Comparison of ENCODE assay signal across 8 mouse cellular contexts in genomic region chr4:126102061-126102841, GRCm38 (mm10). TPM values are rescaled to one million over a fixed set of nuclear protein-coding genes. Genes with fewer than 3 reads are reported as not detected.
DNase-seq lines count a peak whose midpoint lies in the region; ATAC-seq and TF ChIP-seq lines count a peak whose summit lies in the region.

No protein-coding gene starts in this region.

- no peak for TF ChIP-seq CTCF in gastrocnemius, adult 2 months (IDR thresholded peaks at IDR 0.05)
- no peak for TF ChIP-seq CTCF in G1E (IDR thresholded peaks at IDR 0.05; ENCODE audit: low read depth, low read length)

- peak; percentile 56 for DNase-seq in gastrocnemius, adult 2 months
- no peak for DNase-seq in gastrocnemius, postnatal 14 days
- DNase-seq in G1E (ENCODE audit: low spot score), result peak; percentile 13
- peak; percentile 63 for DNase-seq in liver, embryonic 13.5 days
- no peak for DNase-seq in gastrocnemius, postnatal 4 days (ENCODE audit: low spot score in 2 of 2)

- H3K4me1 ChIP-seq in G1E (ENCODE audit: insufficient read depth, low read depth, low read length), result peaks cover 84% of the 10 kb centered on the region
- H3K4me1 ChIP-seq in hindbrain, embryonic 16.5 days (ENCODE audit: control insufficient read depth, insufficient read depth, low read depth, low read length), result peaks cover 26% of the 10 kb centered on the region
- peaks cover 93% of the 10 kb centered on the region for H3K4me1 ChIP-seq in liver, embryonic 13.5 days (replicated peaks)
- peaks cover 36% of the 10 kb centered on the region for H3K4me1 ChIP-seq in neural tube, embryonic 12.5 days

- intact Hi-C loops in gastrocnemius, adult 2 months (cut with DNase I), result no loop called here
- intact Hi-C loops in gastrocnemius, postnatal 14 days (cut with DNase I; ENCODE audit: low total_unique reads), result no loop called here

- peak overlapping the region; percentile 86 for H3K4me3 ChIP-seq in gastrocnemius, adult 2 months
- no peak overlapping the region; the same call in 1 of the 2 replicates for H3K4me3 ChIP-seq in G1E (ENCODE audit: low read depth, low read length)
- no peak overlapping the region for H3K4me3 ChIP-seq in hindbrain, embryonic 16.5 days (ENCODE audit: low read length)
- peak overlapping the region; percentile 98 for H3K4me3 ChIP-seq in liver, embryonic 13.5 days (replicated peaks)
- H3K4me3 ChIP-seq in neural tube, embryonic 12.5 days, result no peak overlapping the region

- no peak for ATAC-seq in G1E (ENCODE audit: extremely low read depth, insufficient number of reproducible peaks, low FRiP score, poor library complexity, severe bottlenecking)
- ATAC-seq in erythroblast, adult 5-6 weeks (replicated peaks; ENCODE audit: low FRiP score, poor library complexity, severe bottlenecking), result peak; percentile 43; the same call in 1 of the 2 replicates
- no peak for ATAC-seq in hindbrain, embryonic 16.5 days
- ATAC-seq in liver, embryonic 13.5 days (ENCODE audit: low read depth), result peak; percentile 58
- ATAC-seq in neural tube, embryonic 12.5 days (ENCODE audit: low FRiP score, low read depth), result no peak

- peak overlapping the region; percentile 71 for H3K4me2 ChIP-seq in hindbrain, embryonic 16.5 days (ENCODE audit: low read length)
- H3K4me2 ChIP-seq in liver, embryonic 13.5 days, result peak overlapping the region; percentile 99
- H3K4me2 ChIP-seq in neural tube, embryonic 12.5 days (replicated peaks), result peak overlapping the region; percentile 96

- 33% methylated on average over 7 of the region's 7 CpGs for WGBS in hindbrain, embryonic 16.5 days
- WGBS in liver, embryonic 13.5 days (ENCODE audit: insufficient replicate concordance), result 46% methylated on average over 7 of the region's 7 CpGs
- WGBS in neural tube, embryonic 12.5 days, result 37% methylated on average over 7 of the region's 7 CpGs

- H3K9me3 ChIP-seq in G1E (replicated peaks), result no peaks in the 10 kb centered on the region
- H3K9me3 ChIP-seq in hindbrain, embryonic 16.5 days (ENCODE audit: control insufficient read depth, low read length), result no peaks in the 10 kb centered on the region
- no peaks in the 10 kb centered on the region for H3K9me3 ChIP-seq in liver, embryonic 13.5 days (replicated peaks)
- H3K9me3 ChIP-seq in neural tube, embryonic 12.5 days, result no peaks in the 10 kb centered on the region

- H3K27ac ChIP-seq in gastrocnemius, adult 2 months, result peak overlapping the region; percentile 97
- H3K27ac ChIP-seq in hindbrain, embryonic 16.5 days (ENCODE audit: low read depth, low read length), result peak overlapping the region; percentile 81
- peak overlapping the region; percentile 98 for H3K27ac ChIP-seq in liver, embryonic 13.5 days
- no peak overlapping the region for H3K27ac ChIP-seq in neural tube, embryonic 12.5 days

- peaks cover 61% of the 10 kb centered on the region for H3K36me3 ChIP-seq in G1E (replicated peaks)
- H3K36me3 ChIP-seq in hindbrain, embryonic 16.5 days (ENCODE audit: control insufficient read depth, insufficient read depth, low read length), result no peaks in the 10 kb centered on the region
- peaks cover 14% of the 10 kb centered on the region for H3K36me3 ChIP-seq in liver, embryonic 13.5 days
- peaks cover 8% of the 10 kb centered on the region; the same call in 1 of the 2 replicates for H3K36me3 ChIP-seq in neural tube, embryonic 12.5 days

- no peaks in the 10 kb centered on the region for H3K27me3 ChIP-seq in G1E (ENCODE audit: insufficient read depth, low read length)
- H3K27me3 ChIP-seq in hindbrain, embryonic 16.5 days (replicated peaks; ENCODE audit: control insufficient read depth, insufficient read depth, low read length), result no peaks in the 10 kb centered on the region
- H3K27me3 ChIP-seq in liver, embryonic 13.5 days, result no peaks in the 10 kb centered on the region
- no peaks in the 10 kb centered on the region for H3K27me3 ChIP-seq in neural tube, embryonic 12.5 days (replicated peaks)

- no peak overlapping the region for H3K9ac ChIP-seq in hindbrain, embryonic 16.5 days (ENCODE audit: low read depth, low read length)
- peak overlapping the region; percentile 95 for H3K9ac ChIP-seq in liver, embryonic 13.5 days
- H3K9ac ChIP-seq in neural tube, embryonic 12.5 days, result no peak overlapping the region

RNA-seq across cellular contexts. Expression of gene Stk40, which starts 1.5 kb away (rescaled TPM):
- total RNA-seq in gastrocnemius, adult 2 months (2021), result 100 to 1,000 TPM; 102 to 108 TPM
- total RNA-seq in gastrocnemius, postnatal 14 days (2021), result 10 to 100 TPM; 25.1 to 41.9 TPM
- total RNA-seq in G1E (2014; fragmentation: Nextera tagmentation) (30.9 and 41.2 TPM in 2 replicates), G1E (2017) (20.5 and 20.8 TPM in 2 replicates)
- polyA plus RNA-seq in G1E (2012), result 68.2 and 68.5 TPM in 2 replicates
- 3.8 and 4.0 TPM in 2 replicates for total RNA-seq in erythroblast, adult 5-6 weeks (2015; ENCODE audit: low replicate concordance)
- total RNA-seq in erythroblast, adult 5-6 weeks (2017; ENCODE audit: low replicate concordance), result 4.2 TPM in 2 replicates
- 29.5 and 34.3 TPM in 2 replicates for polyA plus RNA-seq in hindbrain, embryonic 16.5 days (2015; fragmentation: Nextera tagmentation; extraction: Ambion mirVana)
- polyA plus RNA-seq in liver, embryonic 13.5 days (2015; fragmentation: Nextera tagmentation; extraction: Ambion mirVana), result 13.9 and 15.9 TPM in 2 replicates
- 46.2 and 49.4 TPM in 2 replicates for polyA plus RNA-seq in neural tube, embryonic 12.5 days (2016; fragmentation: Nextera tagmentation; extraction: Ambion mirVana)
- 10 to 100 TPM; 34.4 to 39.0 TPM for total RNA-seq in gastrocnemius, postnatal 4 days (2021)

RNA-seq across cellular contexts. Expression of gene Lsm10, which starts 5.8 kb away (rescaled TPM):
- 1 to 10 TPM; 7.3 to 7.4 TPM for total RNA-seq in gastrocnemius, adult 2 months (2021)
- total RNA-seq in gastrocnemius, postnatal 14 days (2021), result 1 to 10 TPM; 5.7 to 8.3 TPM
- total RNA-seq in G1E (2014; fragmentation: Nextera tagmentation) (37.8 and 37.9 TPM in 2 replicates), G1E (2017) (39.3 and 40.3 TPM in 2 replicates)
- polyA plus RNA-seq in G1E (2012), result 9.7 and 12.6 TPM in 2 replicates
- 5.6 and 14.0 TPM in 2 replicates for total RNA-seq in erythroblast, adult 5-6 weeks (2015; ENCODE audit: low replicate concordance)
- total RNA-seq in erythroblast, adult 5-6 weeks (2017; ENCODE audit: low replicate concordance), result 2.0 and 6.5 TPM in 2 replicates
- polyA plus RNA-seq in hindbrain, embryonic 16.5 days (2015; fragmentation: Nextera tagmentation; extraction: Ambion mirVana), result 51.3 and 55.8 TPM in 2 replicates
- 31.1 and 31.3 TPM in 2 replicates for polyA plus RNA-seq in liver, embryonic 13.5 days (2015; fragmentation: Nextera tagmentation; extraction: Ambion mirVana)
- 38.8 and 38.9 TPM in 2 replicates for polyA plus RNA-seq in neural tube, embryonic 12.5 days (2016; fragmentation: Nextera tagmentation; extraction: Ambion mirVana)
- 10 to 100 TPM; 16.2 to 16.9 TPM for total RNA-seq in gastrocnemius, postnatal 4 days (2021)

RNA-seq across cellular contexts. Expression of gene Oscp1, which starts 43.9 kb away (rescaled TPM):
- 1 to 10 TPM; 2.3 to 3.7 TPM for total RNA-seq in gastrocnemius, adult 2 months (2021)
- 1 to 10 TPM; 1.2 to 2.0 TPM for total RNA-seq in gastrocnemius, postnatal 14 days (2021)
- total RNA-seq in G1E (2014; fragmentation: Nextera tagmentation), result 6.6 and 10.8 TPM in 2 replicates
- total RNA-seq in G1E (2017), result 9.6 and 9.8 TPM in 2 replicates
- polyA plus RNA-seq in G1E (2012), result 0.18 and 1.9 TPM in 2 replicates
- 1.2 and 3.3 TPM in 2 replicates for total RNA-seq in erythroblast, adult 5-6 weeks (2015; ENCODE audit: low replicate concordance)
- 2.0 and 5.8 TPM in 2 replicates for total RNA-seq in erythroblast, adult 5-6 weeks (2017; ENCODE audit: low replicate concordance)
- 42.5 and 42.9 TPM in 2 replicates for polyA plus RNA-seq in hindbrain, embryonic 16.5 days (2015; fragmentation: Nextera tagmentation; extraction: Ambion mirVana)
- polyA plus RNA-seq in liver, embryonic 13.5 days (2015; fragmentation: Nextera tagmentation; extraction: Ambion mirVana), result 1.4 and 1.5 TPM in 2 replicates
- polyA plus RNA-seq in neural tube, embryonic 12.5 days (2016; fragmentation: Nextera tagmentation; extraction: Ambion mirVana), result 23.7 and 24.1 TPM in 2 replicates
- total RNA-seq in gastrocnemius, postnatal 4 days (2021), result 1 to 10 TPM; 4.4 to 4.6 TPM

RNA-seq across cellular contexts. Expression of gene Eva1b, which starts 45.3 kb away (rescaled TPM):
- 1 to 10 TPM; 2.9 to 4.4 TPM for total RNA-seq in gastrocnemius, adult 2 months (2021)
- 10 to 100 TPM; 16.2 to 16.6 TPM for total RNA-seq in gastrocnemius, postnatal 14 days (2021)
- not detected in 2 replicates for total RNA-seq in G1E (2014; fragmentation: Nextera tagmentation)
- total RNA-seq in G1E (2017), result 0.41 and 0.44 TPM in 2 replicates
- polyA plus RNA-seq in G1E (2012), result 1.9 and 3.1 TPM in 2 replicates
- not detected in 2 replicates for total RNA-seq in erythroblast, adult 5-6 weeks (2015; ENCODE audit: low replicate concordance)
- not detected in 2 replicates for total RNA-seq in erythroblast, adult 5-6 weeks (2017; ENCODE audit: low replicate concordance)
- 11.8 and 13.7 TPM in 2 replicates for polyA plus RNA-seq in hindbrain, embryonic 16.5 days (2015; fragmentation: Nextera tagmentation; extraction: Ambion mirVana)
- polyA plus RNA-seq in liver, embryonic 13.5 days (2015; fragmentation: Nextera tagmentation; extraction: Ambion mirVana), result 11.8 and 13.3 TPM in 2 replicates
- 28.7 and 33.5 TPM in 2 replicates for polyA plus RNA-seq in neural tube, embryonic 12.5 days (2016; fragmentation: Nextera tagmentation; extraction: Ambion mirVana)
- 10 to 100 TPM; 31.8 to 33.8 TPM for total RNA-seq in gastrocnemius, postnatal 4 days (2021)

RNA-seq across cellular contexts. Expression of gene Mrps15, which starts 55.5 kb away (rescaled TPM):
- 10 to 100 TPM; 72.3 to 86.8 TPM for total RNA-seq in gastrocnemius, adult 2 months (2021)
- total RNA-seq in gastrocnemius, postnatal 14 days (2021), result 10 to 100 TPM; 57.3 to 58.7 TPM
- total RNA-seq in G1E (2014; fragmentation: Nextera tagmentation) (178 and 214 TPM in 2 replicates), G1E (2017) (66.0 and 84.8 TPM in 2 replicates)
- polyA plus RNA-seq in G1E (2012), result 217 and 293 TPM in 2 replicates
- 28.2 and 37.1 TPM in 2 replicates for total RNA-seq in erythroblast, adult 5-6 weeks (2015; ENCODE audit: low replicate concordance)
- 3.9 and 14.2 TPM in 2 replicates for total RNA-seq in erythroblast, adult 5-6 weeks (2017; ENCODE audit: low replicate concordance)
- 134 and 138 TPM in 2 replicates for polyA plus RNA-seq in hindbrain, embryonic 16.5 days (2015; fragmentation: Nextera tagmentation; extraction: Ambion mirVana)
- polyA plus RNA-seq in liver, embryonic 13.5 days (2015; fragmentation: Nextera tagmentation; extraction: Ambion mirVana), result 112 and 127 TPM in 2 replicates
- 131 and 135 TPM in 2 replicates for polyA plus RNA-seq in neural tube, embryonic 12.5 days (2016; fragmentation: Nextera tagmentation; extraction: Ambion mirVana)
- total RNA-seq in gastrocnemius, postnatal 4 days (2021), result 10 to 100 TPM; 57.4 to 57.7 TPM

Comparison
In these comparisons a context has a peak if more than half of its experiments do, and no peak if none do; other contexts are left out.
1. DNase-seq: peak in gastrocnemius, adult 2 months (single experiment), G1E (single experiment) and liver, embryonic 13.5 days (single experiment); none in gastrocnemius, postnatal 14 days (single experiment) and gastrocnemius, postnatal 4 days (0 of 2).
2. H3K4me3 ChIP-seq: peak in gastrocnemius, adult 2 months (single experiment) and liver, embryonic 13.5 days (single experiment); none in G1E (single experiment), hindbrain, embryonic 16.5 days (single experiment) and neural tube, embryonic 12.5 days (single experiment).
3. ATAC-seq: peak in erythroblast, adult 5-6 weeks (single experiment) and liver, embryonic 13.5 days (single experiment); none in G1E (single experiment), hindbrain, embryonic 16.5 days (single experiment) and neural tube, embryonic 12.5 days (single experiment).
4. RNA of gene Stk40, which starts 1.5 kb away (total RNA-seq): 102 to 108 TPM in gastrocnemius, adult 2 months, 25.1 to 41.9 TPM in gastrocnemius, postnatal 14 days, 20.5 to 41.2 TPM in G1E and 34.4 to 39.0 TPM in gastrocnemius, postnatal 4 days; 3.8 to 4.2 TPM in erythroblast, adult 5-6 weeks; every median in the first group is over 4 times any median in the second.
5. Peak in every context shown above with its lines, with median percentiles within 50 percentile points of each other: H3K4me2 ChIP-seq.